Mouse (Mus musculus) E14TG2a.4 (cell line): ENCODE data around the gene Kcng4.

Source experiments
- CTCF ChIP-seq: conservative IDR thresholded peaks from 2 replicates; pipeline ENCODE4 v1.5.1; 2014; ENCODE audit warnings: low read length
- NANOG ChIP-seq: IDR thresholded peaks from 2 replicates; pipeline ENCODE4 v1.6.1; 2014; ENCODE audit warnings: borderline replicate concordance, low read length, mixed read lengths
- POU5F1 ChIP-seq: IDR thresholded peaks from 2 replicates; pipeline ENCODE4 v1.6.1; 2014; ENCODE audit warnings: low read length, borderline replicate concordance

- TF ChIP-seq CTCF, result no peak
- TF ChIP-seq NANOG, result no peak
- no peak for TF ChIP-seq POU5F1
Measured at GRCm38 (mm10) chr8:119627199-119627598, 8.3 kb downstream of the Kcng4 start.
